In genomic region chr5:103293953-103294352, GRCm38 (mm10) we compare ENCODE assay signal across 27 mouse cellular contexts.
DNase-seq lines count a peak whose midpoint lies in the region; ATAC-seq and TF ChIP-seq lines count a peak whose summit lies in the region.
"Had no signal": no experiment of that assay in that cellular context is flagged by ENCODE, and none has a peak within 500 bp of the region (broad histone marks: within the 10 kb centered on the region; RNA-seq: fewer than 3 reads in every experiment).

No protein-coding gene starts in this region.

- TF ChIP-seq POLR2A in brain, embryonic 14.5 days (IDR thresholded peaks at IDR 0.05; ENCODE audit: borderline replicate concordance, extremely low read depth, insufficient read depth, insufficient read length, poor library complexity, severe bottlenecking), result no peak

- no peak for TF ChIP-seq CTCF in brain, embryonic 14.5 days (IDR thresholded peaks at IDR 0.05; ENCODE audit: borderline replicate concordance, extremely low read depth, insufficient read depth, insufficient read length)

- peaks cover 6% of the 10 kb centered on the region; the same call in 1 of the 2 replicates for H3K9me3 ChIP-seq in hindbrain, embryonic 14.5 days (ENCODE audit: control insufficient read depth, low read length)
- peaks cover 9% of the 10 kb centered on the region for H3K9me3 ChIP-seq in hindbrain, embryonic 10.5 days
- no peaks in the 10 kb centered on the region for H3K9me3 ChIP-seq in midbrain, embryonic 13.5 days
- H3K9me3 ChIP-seq in midbrain, embryonic 10.5 days (replicated peaks), result no peaks in the 10 kb centered on the region
- H3K9me3 ChIP-seq in midbrain, embryonic 15.5 days, result no peaks in the 10 kb centered on the region; the same call in 1 of the 2 replicates
- H3K9me3 ChIP-seq: embryonic facial prominence, embryonic 10.5 days; embryonic facial prominence, embryonic 13.5 days; forebrain, embryonic 12.5 days; forebrain, embryonic 15.5 days; heart, embryonic 12.5 days; heart, embryonic 15.5 days had no signal

- no peak overlapping the region for H3K4me3 ChIP-seq in hindbrain, embryonic 14.5 days (replicated peaks; ENCODE audit: low read length)
- H3K4me3 ChIP-seq in hindbrain, embryonic 10.5 days, result no peak overlapping the region
- no peak overlapping the region for H3K4me3 ChIP-seq in midbrain, embryonic 13.5 days (replicated peaks)
- H3K4me3 ChIP-seq in midbrain, embryonic 10.5 days, result no peak overlapping the region
- H3K4me3 ChIP-seq in midbrain, embryonic 15.5 days, result no peak overlapping the region
- H3K4me3 ChIP-seq: embryonic facial prominence, embryonic 10.5 days; embryonic facial prominence, embryonic 13.5 days; erythroblast, embryonic 14.5 days; forebrain, embryonic 12.5 days; forebrain, embryonic 15.5 days; heart, adult 2 months; heart, embryonic 12.5 days; heart, embryonic 15.5 days had no signal

- H3K4me1 ChIP-seq in hindbrain, embryonic 14.5 days (replicated peaks; ENCODE audit: control insufficient read depth, insufficient read depth, low read length), result 0 out of 2 replicates have a peak, but pooled peaks cover 6% of the 10 kb centered on the region
- no peaks in the 10 kb centered on the region for H3K4me1 ChIP-seq in hindbrain, embryonic 10.5 days (replicated peaks)
- H3K4me1 ChIP-seq in midbrain, embryonic 13.5 days (replicated peaks), result peaks cover 9% of the 10 kb centered on the region
- no peaks in the 10 kb centered on the region for H3K4me1 ChIP-seq in midbrain, embryonic 10.5 days
- peaks cover 10% of the 10 kb centered on the region for H3K4me1 ChIP-seq in midbrain, embryonic 15.5 days
- H3K4me1 ChIP-seq: embryonic facial prominence, embryonic 10.5 days; embryonic facial prominence, embryonic 13.5 days; forebrain, embryonic 12.5 days; heart, embryonic 12.5 days; heart, embryonic 15.5 days had no signal

- H3K27me3 ChIP-seq in hindbrain, embryonic 14.5 days (ENCODE audit: control insufficient read depth, insufficient read depth, low read length), result no peaks in the 10 kb centered on the region
- H3K27me3 ChIP-seq in hindbrain, embryonic 10.5 days (ENCODE audit: insufficient read depth, poor library complexity, severe bottlenecking), result no peaks in the 10 kb centered on the region
- no peaks in the 10 kb centered on the region for H3K27me3 ChIP-seq in midbrain, embryonic 13.5 days
- no peaks in the 10 kb centered on the region for H3K27me3 ChIP-seq in midbrain, embryonic 10.5 days (ENCODE audit: low read depth, poor library complexity, severe bottlenecking)
- H3K27me3 ChIP-seq in midbrain, embryonic 15.5 days (replicated peaks), result no peaks in the 10 kb centered on the region
- H3K27me3 ChIP-seq: embryonic facial prominence, embryonic 13.5 days; forebrain, embryonic 12.5 days; forebrain, embryonic 15.5 days; heart, embryonic 12.5 days; heart, embryonic 15.5 days had no signal

- no peaks in the 10 kb centered on the region for H3K36me3 ChIP-seq in hindbrain, embryonic 14.5 days (replicated peaks; ENCODE audit: control insufficient read depth, insufficient read depth)
- H3K36me3 ChIP-seq in hindbrain, embryonic 10.5 days, result no peaks in the 10 kb centered on the region
- H3K36me3 ChIP-seq in midbrain, embryonic 13.5 days, result no peaks in the 10 kb centered on the region
- no peaks in the 10 kb centered on the region for H3K36me3 ChIP-seq in midbrain, embryonic 10.5 days
- H3K36me3 ChIP-seq in midbrain, embryonic 15.5 days (replicated peaks), result no peaks in the 10 kb centered on the region
- H3K36me3 ChIP-seq: embryonic facial prominence, embryonic 10.5 days; embryonic facial prominence, embryonic 13.5 days; forebrain, embryonic 12.5 days; forebrain, embryonic 15.5 days; heart, embryonic 12.5 days; heart, embryonic 15.5 days had no signal

- no peak overlapping the region for H3K9ac ChIP-seq in hindbrain, embryonic 14.5 days
- H3K9ac ChIP-seq in midbrain, embryonic 13.5 days (replicated peaks), result no peak overlapping the region
- H3K9ac ChIP-seq in midbrain, embryonic 15.5 days, result no peak overlapping the region
- H3K9ac ChIP-seq: embryonic facial prominence, embryonic 13.5 days; forebrain, embryonic 12.5 days; forebrain, embryonic 15.5 days; heart, embryonic 12.5 days; heart, embryonic 15.5 days had no signal

- WGBS in hindbrain, embryonic 14.5 days, result 74% methylated on average over 3 of the region's 3 CpGs
- WGBS in hindbrain, embryonic 10.5 days, result 95% methylated on average over 3 of the region's 3 CpGs
- WGBS in midbrain, embryonic 13.5 days, result 61% methylated on average over 3 of the region's 3 CpGs
- WGBS in midbrain, embryonic 10.5 days, result 90% methylated on average over 3 of the region's 3 CpGs
- 59% methylated on average over 3 of the region's 3 CpGs for WGBS in midbrain, embryonic 15.5 days

- DNase-seq in hindbrain, embryonic 14.5 days (ENCODE audit: low spot score), result no peak
- DNase-seq in hindbrain, embryonic 10.5 days (ENCODE audit: low spot score), result no peak
- no peak for DNase-seq in midbrain, embryonic 10.5 days (ENCODE audit: low spot score)
- peak; percentile 48 for DNase-seq in brain, embryonic 14.5 days (ENCODE audit: low read depth)
- no peak for DNase-seq in gastrocnemius, postnatal 25 days
- no peak for DNase-seq in urinary bladder, postnatal 36 days (ENCODE audit: low spot score in 2 of 2)
- DNase-seq: adrenal gland, adult 2 months; adrenal gland, postnatal 14 days; cerebellum, adult 11-12 months; cerebellum, adult 8-10 months; cerebellum, postnatal 10 days; cerebellum, postnatal 36 days; embryo, embryonic 11 days; gastrocnemius, postnatal 36 days; heart, adult 2 months; heart, postnatal 10 days; heart, postnatal 36 days had no signal

- ATAC-seq in hindbrain, embryonic 14.5 days (ENCODE audit: low FRiP score), result no peak
- ATAC-seq in midbrain, embryonic 13.5 days, result peak; percentile 50; the same call in 1 of the 2 replicates
- peak; percentile 56; the same call in 1 of the 2 replicates for ATAC-seq in midbrain, embryonic 15.5 days (replicated peaks)
- ATAC-seq: CD4-positive, CD25-positive, alpha-beta regulatory T cell, adult 4 months; forebrain, embryonic 15.5 days had no signal

- peak overlapping the region; percentile 66 for H3K27ac ChIP-seq in hindbrain, embryonic 14.5 days
- no peak overlapping the region for H3K27ac ChIP-seq in hindbrain, embryonic 10.5 days
- peak overlapping the region; percentile 6; the same call in 1 of the 2 replicates for H3K27ac ChIP-seq in midbrain, embryonic 13.5 days
- no peak overlapping the region for H3K27ac ChIP-seq in midbrain, embryonic 10.5 days (replicated peaks)
- peak overlapping the region; percentile 45; the same call in 1 of the 2 replicates for H3K27ac ChIP-seq in midbrain, embryonic 15.5 days
- H3K27ac ChIP-seq: embryonic facial prominence, embryonic 10.5 days; embryonic facial prominence, embryonic 13.5 days; forebrain, embryonic 12.5 days; forebrain, embryonic 15.5 days; heart, adult 2 months; heart, embryonic 15.5 days had no signal

- no peak overlapping the region for H3K4me2 ChIP-seq in hindbrain, embryonic 14.5 days (replicated peaks)
- H3K4me2 ChIP-seq in midbrain, embryonic 13.5 days (replicated peaks), result no peak overlapping the region
- H3K4me2 ChIP-seq in midbrain, embryonic 15.5 days, result no peak overlapping the region
- H3K4me2 ChIP-seq: embryonic facial prominence, embryonic 13.5 days; forebrain, embryonic 12.5 days; forebrain, embryonic 15.5 days; heart, embryonic 12.5 days; heart, embryonic 15.5 days had no signal

Comparison
In these comparisons a context has a peak if more than half of its experiments do, and no peak if none do; other contexts are left out.
1. H3K27ac ChIP-seq: peak in hindbrain, embryonic 14.5 days (single experiment), midbrain, embryonic 13.5 days (single experiment) and midbrain, embryonic 15.5 days (single experiment); none in hindbrain, embryonic 10.5 days (single experiment) and midbrain, embryonic 10.5 days (single experiment).